Mouse (Mus musculus): Measurements from ENCODE around the gene Pphln1. TPM values are rescaled to one million over a fixed set of nuclear protein-coding genes. Genes with fewer than 3 reads are reported as not detected.

Pphln1 gene
- polyA plus RNA-seq, 1 experiment from 2014 or later: 22.3 TPM

GRCm38 (mm10) chr15:93402730-93403129 is 4.6 kb downstream of the Pphln1 start:
- 93% methylated on average over 2 of the region's 2 CpGs for WGBS
- no peaks in the 10 kb centered on the region for H3K27me3 ChIP-seq (replicated peaks; ENCODE audit: insufficient read depth, low read length)
- peaks cover 3% of the 10 kb centered on the region; the same call in 1 of the 2 replicates for H3K4me1 ChIP-seq (ENCODE audit: insufficient read depth, low read depth, low read length)
- no peaks in the 10 kb centered on the region for H3K36me3 ChIP-seq (ENCODE audit: insufficient read depth, low read length)
- DNase-seq (ENCODE audit: low spot score) (no peak), ATAC-seq (no peak)
- H3K4me3 ChIP-seq (ENCODE audit: low read depth, low read length): no peak overlapping the region
- no peak overlapping the region for H3K27ac ChIP-seq (ENCODE audit: low read length)
- TF ChIP-seq CTCF (IDR thresholded peaks at IDR 0.05): no peak
- no peak for TF ChIP-seq EP300 (IDR thresholded peaks at IDR 0.05)
- H3K9me3 ChIP-seq (ENCODE audit: low read length): no peaks in the 10 kb centered on the region
- H3K4me2 ChIP-seq (replicated peaks; ENCODE audit: low read depth, low read length): no peak overlapping the region
- H3K9ac ChIP-seq (replicated peaks; ENCODE audit: low read depth): no peak overlapping the region

- H3K9me3 ChIP-seq (ENCODE audit: low read length): no peaks in the 10 kb centered on the region
- H3K27ac ChIP-seq (ENCODE audit: low read length): no peak overlapping the region
- no peaks in the 10 kb centered on the region for H3K27me3 ChIP-seq (replicated peaks; ENCODE audit: insufficient read depth, low read length)
- no peaks in the 10 kb centered on the region; the same call in 1 of the 2 replicates for H3K4me1 ChIP-seq (ENCODE audit: insufficient read depth, low read depth, low read length)
- no peak overlapping the region for H3K4me3 ChIP-seq (ENCODE audit: low read depth, low read length)
- ATAC-seq (no peak), DNase-seq (ENCODE audit: low spot score) (no peak)
- no peaks in the 10 kb centered on the region for H3K36me3 ChIP-seq (ENCODE audit: insufficient read depth, low read length)
- no peak overlapping the region for H3K4me2 ChIP-seq (replicated peaks; ENCODE audit: low read depth, low read length)
- no peak for TF ChIP-seq EP300 (IDR thresholded peaks at IDR 0.05)
- TF ChIP-seq CTCF (IDR thresholded peaks at IDR 0.05): no peak
- H3K9ac ChIP-seq (replicated peaks; ENCODE audit: low read depth): no peak overlapping the region
Measured at GRCm38 (mm10) chr15:93404849-93405248, 6.7 kb downstream of the Pphln1 start.

- no peaks in the 10 kb centered on the region for H3K4me1 ChIP-seq (ENCODE audit: insufficient read depth, low read depth, low read length)
- no peaks in the 10 kb centered on the region for H3K27me3 ChIP-seq (replicated peaks; ENCODE audit: insufficient read depth, low read length)
- H3K36me3 ChIP-seq (ENCODE audit: insufficient read depth, low read length): no peaks in the 10 kb centered on the region
- DNase-seq (ENCODE audit: low spot score) (no peak), ATAC-seq (no peak)
- no peak overlapping the region for H3K4me2 ChIP-seq (replicated peaks; ENCODE audit: low read depth, low read length)
- H3K27ac ChIP-seq (ENCODE audit: low read length): no peak overlapping the region
- no peak overlapping the region for H3K9ac ChIP-seq (replicated peaks; ENCODE audit: low read depth)
- H3K4me3 ChIP-seq (ENCODE audit: low read depth, low read length): no peak overlapping the region
- no peaks in the 10 kb centered on the region for H3K9me3 ChIP-seq (ENCODE audit: low read length)
- WGBS: 88% methylated on average over 7 of the region's 7 CpGs
- no peak for TF ChIP-seq CTCF (IDR thresholded peaks at IDR 0.05)
- no peak for TF ChIP-seq EP300 (IDR thresholded peaks at IDR 0.05)
Measured at GRCm38 (mm10) chr15:93405446-93405986, 7.4 kb downstream of the Pphln1 start.

- H3K4me1 ChIP-seq (ENCODE audit: insufficient read depth, low read depth, low read length): no peaks in the 10 kb centered on the region
- no peak overlapping the region for H3K9ac ChIP-seq (replicated peaks; ENCODE audit: low read depth)
- H3K4me3 ChIP-seq (ENCODE audit: low read depth, low read length): no peak overlapping the region
- H3K27me3 ChIP-seq (replicated peaks; ENCODE audit: insufficient read depth, low read length): no peaks in the 10 kb centered on the region
- ATAC-seq (no peak), DNase-seq (ENCODE audit: low spot score) (no peak)
- H3K27ac ChIP-seq (ENCODE audit: low read length): no peak overlapping the region
- H3K36me3 ChIP-seq (ENCODE audit: insufficient read depth, low read length): no peaks in the 10 kb centered on the region
- no peaks in the 10 kb centered on the region for H3K9me3 ChIP-seq (ENCODE audit: low read length)
- TF ChIP-seq CTCF (IDR thresholded peaks at IDR 0.05): no peak
- TF ChIP-seq EP300 (IDR thresholded peaks at IDR 0.05): no peak
- no peak overlapping the region for H3K4me2 ChIP-seq (replicated peaks; ENCODE audit: low read depth, low read length)
- 95% methylated on average over 5 of the region's 5 CpGs for WGBS
Measured at GRCm38 (mm10) chr15:93406492-93406891, 8.3 kb downstream of the Pphln1 start.

GRCm38 (mm10) chr15:93412445-93412844 is 14.3 kb downstream of the Pphln1 start:
- WGBS: 89% methylated on average over 3 of the region's 3 CpGs
- Histone ChIP-seq H3K27me3 (replicated peaks; ENCODE audit: insufficient read depth, low read length) (no peaks in the 10 kb centered on the region), H3K4me1 (ENCODE audit: insufficient read depth, low read depth, low read length) (no peaks in the 10 kb centered on the region), H3K4me3 (ENCODE audit: low read depth, low read length) (no peak overlapping the region), H3K27ac (ENCODE audit: low read length) (no peak overlapping the region), H3K4me2 (replicated peaks; ENCODE audit: low read depth, low read length) (no peak overlapping the region), H3K36me3 (ENCODE audit: insufficient read depth, low read length) (no peaks in the 10 kb centered on the region), H3K9ac (replicated peaks; ENCODE audit: low read depth) (no peak overlapping the region), H3K9me3 (ENCODE audit: low read length) (no peaks in the 10 kb centered on the region)
- DNase-seq (ENCODE audit: low spot score) (no peak), ATAC-seq (no peak)
- no peak for TF ChIP-seq EP300 (IDR thresholded peaks at IDR 0.05)
- TF ChIP-seq CTCF (IDR thresholded peaks at IDR 0.05): no peak

- no peaks in the 10 kb centered on the region for H3K36me3 ChIP-seq (ENCODE audit: insufficient read depth, low read length)
- 94% methylated on average over 9 of the region's 9 CpGs for WGBS
- H3K4me2 ChIP-seq (replicated peaks; ENCODE audit: low read depth, low read length): no peak overlapping the region
- H3K9me3 ChIP-seq (ENCODE audit: low read length): no peaks in the 10 kb centered on the region
- no peak for DNase-seq (ENCODE audit: low spot score)
- ATAC-seq: no peak
- no peaks in the 10 kb centered on the region for H3K4me1 ChIP-seq (ENCODE audit: insufficient read depth, low read depth, low read length)
- no peak overlapping the region for H3K4me3 ChIP-seq (ENCODE audit: low read depth, low read length)
- no peak overlapping the region for H3K9ac ChIP-seq (replicated peaks; ENCODE audit: low read depth)
- H3K27ac ChIP-seq (ENCODE audit: low read length): no peak overlapping the region
- TF ChIP-seq CTCF (IDR thresholded peaks at IDR 0.05) (no peak), EP300 (IDR thresholded peaks at IDR 0.05) (no peak)
- H3K27me3 ChIP-seq (replicated peaks; ENCODE audit: insufficient read depth, low read length): no peaks in the 10 kb centered on the region
Measured at GRCm38 (mm10) chr15:93414456-93414855, 16.3 kb downstream of the Pphln1 start.

DNA sequence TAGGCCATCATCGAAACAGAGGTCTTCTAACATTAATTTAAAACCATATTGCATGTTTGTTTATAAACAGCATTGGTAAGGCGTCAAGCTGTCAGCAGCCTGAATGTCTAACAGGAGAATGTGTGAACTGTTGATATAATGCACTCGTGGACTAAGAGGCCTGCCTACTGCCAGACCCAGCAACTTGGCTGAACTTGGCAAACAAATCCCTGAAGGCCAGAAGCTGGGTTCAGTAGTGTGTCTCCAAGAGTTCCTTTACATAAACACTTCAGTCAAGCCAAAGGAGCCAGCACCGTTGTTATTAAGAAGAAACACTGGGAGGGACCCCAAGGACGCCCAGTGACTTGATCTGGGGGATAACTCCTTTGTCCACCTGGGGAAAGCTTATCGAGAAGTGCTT is 18.1 kb downstream of the Pphln1 start:
- no peaks in the 10 kb centered on the region for H3K9me3 ChIP-seq (ENCODE audit: low read length)
- H3K4me1 ChIP-seq (ENCODE audit: insufficient read depth, low read depth, low read length): no peaks in the 10 kb centered on the region
- TF ChIP-seq EP300 (IDR thresholded peaks at IDR 0.05) (no peak), CTCF (IDR thresholded peaks at IDR 0.05) (no peak)
- ATAC-seq: peak; percentile 59
- H3K4me3 ChIP-seq (ENCODE audit: low read depth, low read length): no peak overlapping the region
- H3K27me3 ChIP-seq (replicated peaks; ENCODE audit: insufficient read depth, low read length): no peaks in the 10 kb centered on the region
- DNase-seq (ENCODE audit: low spot score): peak; percentile 61
- no peaks in the 10 kb centered on the region for H3K36me3 ChIP-seq (ENCODE audit: insufficient read depth, low read length)
- no peak overlapping the region for H3K4me2 ChIP-seq (replicated peaks; ENCODE audit: low read depth, low read length)
- 51% methylated on average over 6 of the region's 6 CpGs for WGBS
- 0 out of 2 replicates have a peak overlapping the region, but pooled peaks have one; percentile 14 for H3K27ac ChIP-seq (ENCODE audit: low read length)
- no peak overlapping the region for H3K9ac ChIP-seq (replicated peaks; ENCODE audit: low read depth)
